Mouse (Mus musculus) T-helper 1 cell (primary cell): ENCODE measurements at regions not wholly inside any gene's neighbourhood (a gene's known extent, or its start where the extent isn't known, plus 50 kb on each side); places are given as distances from the start of the nearest gene placed in this dataset.

Source experiments
- in situ Hi-C: fragments of 300-600 bp; cut with MboI, MseI; formaldehyde crosslinking; loops from one replicate; pipeline ENCODE4 v1.15.1; 2025; ENCODE audit warnings: high pct_unique_total_duplicates

GRCm38 (mm10) chr13:90584766-90585165 lies 320.4 kb downstream of the Atp6ap1l start:
- in situ Hi-C loops: no loop called here

GRCm38 (mm10) chr13:90575371-90575770 lies 329.8 kb downstream of the Atp6ap1l start:
- in situ Hi-C loops: no loop called here

- in situ Hi-C loops: no loop called here
Measured at GRCm38 (mm10) chr13:90572580-90572979, 332.6 kb downstream of the Atp6ap1l start.

- in situ Hi-C loops: no loop called here
Measured at GRCm38 (mm10) chr13:90563183-90563840, 341.8 kb downstream of the Atp6ap1l start.

GRCm38 (mm10) chr13:90560095-90560494 lies 345.1 kb downstream of the Atp6ap1l start:
- in situ Hi-C loops: no loop called here

- in situ Hi-C loops: no loop called here
Measured at GRCm38 (mm10) chr13:90559481-90559880, 345.7 kb downstream of the Atp6ap1l start.

- in situ Hi-C loops: no loop called here
Measured at GRCm38 (mm10) chr13:90551166-90551565, 354.0 kb downstream of the Atp6ap1l start.

GRCm38 (mm10) chr13:90546288-90547035 lies 358.7 kb downstream of the Atp6ap1l start:
- in situ Hi-C loops: no loop called here

- in situ Hi-C loops: no loop called here
Measured at GRCm38 (mm10) chr13:90545816-90546215, 359.3 kb downstream of the Atp6ap1l start.

GRCm38 (mm10) chr13:90537525-90537924 lies 367.6 kb downstream of the Atp6ap1l start:
- in situ Hi-C loops: no loop called here

GRCm38 (mm10) chr13:90526998-90527397 lies 378.2 kb downstream of the Atp6ap1l start:
- in situ Hi-C loops: no loop called here

- in situ Hi-C loops: no loop called here
Measured at GRCm38 (mm10) chr13:90525801-90526200, 379.4 kb downstream of the Atp6ap1l start.

- in situ Hi-C loops: no loop called here
Measured at GRCm38 (mm10) chr13:90521758-90522245, 383.4 kb downstream of the Atp6ap1l start.

- in situ Hi-C loops: no loop called here
Measured at GRCm38 (mm10) chr13:90520992-90521757, 384.0 kb downstream of the Atp6ap1l start.

- in situ Hi-C loops: no loop called here
Measured at GRCm38 (mm10) chr13:90515773-90516503, 389.2 kb downstream of the Atp6ap1l start.

GRCm38 (mm10) chr13:90513867-90514266 lies 391.3 kb downstream of the Atp6ap1l start:
- in situ Hi-C loops: no loop called here

- in situ Hi-C loops: no loop called here
Measured at GRCm38 (mm10) chr13:90512786-90513401, 392.3 kb downstream of the Atp6ap1l start.

GRCm38 (mm10) chr13:90510479-90510878 lies 394.7 kb downstream of the Atp6ap1l start:
- in situ Hi-C loops: no loop called here

GRCm38 (mm10) chr13:90503188-90503587 lies 402.0 kb downstream of the Atp6ap1l start:
- in situ Hi-C loops: no loop called here

GRCm38 (mm10) chr13:90502141-90502540 lies 403.0 kb downstream of the Atp6ap1l start:
- in situ Hi-C loops: no loop called here

- in situ Hi-C loops: no loop called here
Measured at GRCm38 (mm10) chr13:90498978-90499377, 406.2 kb downstream of the Atp6ap1l start.
